Mouse (Mus musculus) limb, embryonic 14.5 days (tissue): ENCODE measurements around the gene Zfp367. TPM values are rescaled to one million over a fixed set of nuclear protein-coding genes. Genes with fewer than 3 reads are reported as not detected.

Experiments
- ATAC-seq: fragments of 200-750 bp; cut with Nextera tagmentation; 2 replicates; pipeline ENCODE4 v1.8.0; 2017; ENCODE audit warnings: low read depth, moderate number of reproducible peaks, moderate TSS enrichment; ENCODE audit not compliant: low FRiP score
- DNase-seq: peaks from one replicate; pipeline ENCODE4 v3.0.0-alpha.2; 2015; ENCODE audit warnings: low spot score
- H3K27ac ChIP-seq: fragments of 300-500 bp; sonication (generic); replicated peaks from 2 replicates; pipeline ENCODE4 v1.5.1; 2014; ENCODE audit warnings: low read depth, mild to moderate bottlenecking, low read length, moderate library complexity, mixed read lengths
- H3K27me3 ChIP-seq: fragments of 300-500 bp; sonication (generic); 2 replicates; pipeline ENCODE4 v1.6.1; 2014; ENCODE audit warnings: low read length, mixed read lengths; ENCODE audit not compliant: control insufficient read depth, insufficient read depth
- H3K36me3 ChIP-seq: fragments of 300-500 bp; sonication (generic); 2 replicates; pipeline ENCODE4 v1.6.1; 2014; ENCODE audit warnings: mild to moderate bottlenecking, low read length, moderate library complexity, mixed read lengths; ENCODE audit not compliant: control insufficient read depth, insufficient read depth
- H3K4me1 ChIP-seq: fragments of 300-500 bp; sonication (generic); 2 replicates; pipeline ENCODE4 v1.6.1; 2014; ENCODE audit warnings: antibody characterized with exemption, low read length, mixed read lengths; ENCODE audit not compliant: control insufficient read depth, insufficient read depth
- H3K4me2 ChIP-seq: fragments of 300-500 bp; sonication (generic); replicated peaks from 2 replicates; pipeline ENCODE4 v1.6.1; 2014; ENCODE audit warnings: low read depth, mild to moderate bottlenecking, low read length, moderate library complexity; ENCODE audit not compliant: severe bottlenecking
- H3K4me3 ChIP-seq: fragments of 300-500 bp; sonication (generic); replicated peaks from 2 replicates; pipeline ENCODE4 v1.5.1; 2014; ENCODE audit warnings: low read length
- H3K9ac ChIP-seq: fragments of 300-500 bp; sonication (generic); 2 replicates; pipeline ENCODE4 v1.6.1; 2014; ENCODE audit warnings: mild to moderate bottlenecking, low read depth, low read length, moderate library complexity; ENCODE audit not compliant: severe bottlenecking
- H3K9me3 ChIP-seq: fragments of 300-500 bp; sonication (generic); 2 replicates; pipeline ENCODE4 v1.6.1; 2016; ENCODE audit warnings: low read length; ENCODE audit not compliant: control insufficient read depth
- POLR2A ChIP-seq: fragments of 200-500 bp; IDR thresholded peaks from 2 replicates; pipeline ENCODE4 v1.8.0; 2012; ENCODE audit warnings: inconsistent platforms, mild to moderate bottlenecking, moderate library complexity, borderline replicate concordance; ENCODE audit not compliant: insufficient read depth, insufficient read length; ENCODE audit errors: extremely low read depth
- WGBS: fragments of 180-500 bp; shearing (Covaris S2); extraction: QIAGEN DNeasy Blood & Tissue Kit; methylation state at CpG from one replicate; pipeline ENCODE4 v1.1.7; 2014; 5-methylcytosine and 5-hydroxymethylcytosine counted together
- polyA plus RNA-seq, 2 experiments: library from polyadenylated mRNA; depleted of rRNA in 1 of 2; stranded (reverse) in 1 of 2; unstranded in 1 of 2; fragments of >200 nt; fragmentation: Nextera tagmentation in 1 of 2; extraction: Ambion mirVana in 1 of 2; gene quantifications; 2 replicates each; pipeline versions ENCODE4 v1.2.1 to v1.2.3; 2012 to 2014

Zfp367 gene
- polyA plus RNA-seq (2012; rRNA removed) = 14.2 and 17.2 TPM in 2 replicates
- 20.2 and 21.0 TPM in 2 replicates for polyA plus RNA-seq (2014; fragmentation: Nextera tagmentation; extraction: Ambion mirVana)

DNA sequence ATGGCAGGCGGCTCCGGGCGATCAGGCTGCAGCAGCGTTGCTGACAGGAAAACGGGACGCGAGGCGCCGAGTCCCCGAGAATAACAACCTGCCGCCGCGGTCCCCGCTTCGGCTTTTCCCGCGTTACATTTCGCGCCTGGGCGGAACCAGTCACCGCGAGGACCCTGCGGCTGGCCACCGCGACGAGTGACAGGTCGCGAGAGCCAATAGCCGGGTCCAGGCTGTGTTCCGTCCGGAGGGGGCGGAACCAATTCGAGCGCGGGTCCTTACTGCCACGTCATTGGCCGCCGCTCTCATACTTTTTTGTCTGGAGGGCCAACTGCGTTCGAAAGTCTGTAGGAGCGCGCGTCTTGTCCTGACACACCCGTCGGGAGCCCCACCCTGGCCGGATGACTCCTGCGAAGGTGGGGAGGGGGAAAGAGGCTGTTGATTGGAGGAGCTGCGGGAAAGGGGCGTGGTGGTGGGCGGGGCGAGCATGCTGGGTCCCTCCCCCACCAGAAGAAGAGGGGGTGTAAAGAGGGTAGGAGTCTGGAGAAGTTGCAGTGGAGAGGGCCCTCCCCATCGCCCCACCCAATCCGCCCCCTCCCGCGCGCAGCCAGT, at the start of gene Zfp367:
Gene Zfp367 (minus strand): TSS at position 120 of the 600 bp plus-strand sequence.
- ATAC-seq = peak; percentile 94
- no peaks in the 10 kb centered on the region for H3K9me3 ChIP-seq
- H3K4me2 ChIP-seq = peak within 1 kb of the TSS; percentile 85
- peak within 1 kb of the TSS; percentile 69 for H3K9ac ChIP-seq
- H3K27me3 ChIP-seq = no peaks in the 10 kb centered on the region
- H3K36me3 ChIP-seq = no peaks in the 10 kb centered on the region
- WGBS = under 1% methylated on average over 55 of the region's 56 CpGs
- peaks cover 17% of the 10 kb centered on the region for H3K4me1 ChIP-seq
- peak within 1 kb of the TSS; percentile 89 for H3K4me3 ChIP-seq
- H3K27ac ChIP-seq = peak within 1 kb of the TSS; percentile 85
- DNase-seq = peak; percentile 99
- 0 out of 2 replicates have a peak, but pooled peaks have one; percentile 48 for TF ChIP-seq POLR2A

DNA sequence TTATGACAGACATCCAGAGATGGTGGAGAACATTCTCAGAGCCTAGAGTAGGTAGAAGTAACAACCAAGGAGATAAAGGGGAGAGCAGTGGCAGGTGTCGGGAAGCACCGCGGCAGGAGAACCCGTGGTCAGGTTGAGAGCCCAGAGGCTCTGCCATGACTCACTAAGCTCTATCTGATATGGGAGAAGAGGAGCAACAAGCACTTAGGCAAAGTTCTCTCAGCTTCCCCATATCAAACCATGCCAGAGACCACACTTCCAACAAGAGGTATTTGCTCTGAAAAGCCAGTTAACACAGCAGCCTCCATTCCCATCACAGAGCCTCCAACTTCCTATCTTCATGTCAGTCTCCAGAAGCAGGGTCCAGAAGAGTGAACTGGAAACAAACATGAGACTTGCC, 47.9 kb upstream of the Zfp367 start:
- ATAC-seq (no peak), DNase-seq (no peak)
- Histone ChIP-seq H3K4me2 (no peak overlapping the region), H3K4me1 (no peaks in the 10 kb centered on the region), H3K9ac (no peak overlapping the region), H3K4me3 (no peak overlapping the region), H3K27me3 (no peaks in the 10 kb centered on the region), H3K36me3 (peaks cover 9% of the 10 kb centered on the region), H3K27ac (no peak overlapping the region), H3K9me3 (no peaks in the 10 kb centered on the region)
- 92% methylated on average over 4 of the region's 4 CpGs for WGBS
- no peak for TF ChIP-seq POLR2A

DNA sequence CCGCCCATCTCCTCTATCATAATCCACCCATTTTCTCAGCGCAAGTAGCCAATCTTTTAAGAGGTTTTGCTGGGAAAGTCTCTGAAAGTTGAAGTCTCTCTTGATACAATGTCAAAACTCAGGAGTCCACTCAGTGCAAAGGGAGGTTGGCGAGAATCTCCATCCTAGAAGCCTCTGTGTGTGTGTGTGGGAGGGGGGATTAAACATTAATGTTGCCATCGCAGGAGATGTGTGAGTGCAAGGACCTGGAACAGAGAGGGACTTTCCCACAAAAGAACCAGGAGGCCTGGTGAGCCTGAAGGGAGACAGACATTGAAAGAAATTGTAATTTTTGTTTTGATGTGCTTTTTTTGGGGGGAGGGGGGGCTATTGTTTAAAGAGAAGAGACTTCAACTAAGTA, 45.3 kb upstream of the Zfp367 start:
- Histone ChIP-seq H3K9ac (no peak overlapping the region), H3K4me3 (no peak overlapping the region), H3K27ac (no peak overlapping the region), H3K4me2 (no peak overlapping the region), H3K36me3 (peaks cover 9% of the 10 kb centered on the region), H3K9me3 (no peaks in the 10 kb centered on the region), H3K4me1 (no peaks in the 10 kb centered on the region), H3K27me3 (no peaks in the 10 kb centered on the region)
- no peak for ATAC-seq
- TF ChIP-seq POLR2A = no peak
- no peak for DNase-seq
- 91% methylated on average over 4 of the region's 4 CpGs for WGBS

DNA sequence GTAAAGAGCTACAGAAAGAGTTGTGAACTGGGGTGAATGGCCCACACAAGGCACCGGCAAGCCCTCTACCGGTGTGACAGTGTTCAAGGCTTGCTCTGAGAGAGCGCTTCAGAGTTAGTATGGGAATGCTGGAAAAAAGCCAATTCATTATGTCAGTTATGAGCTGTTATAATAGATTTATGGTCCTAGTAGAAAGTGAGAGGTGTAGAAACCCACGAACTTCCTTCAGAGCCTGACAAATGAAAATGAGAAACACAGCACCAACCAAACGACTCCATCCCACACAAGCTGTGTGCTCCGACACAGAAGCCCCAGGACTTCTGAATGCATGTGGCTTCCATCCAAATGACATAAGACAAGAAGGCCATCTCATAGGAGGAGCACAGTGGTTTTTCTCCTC, 44.9 kb upstream of the Zfp367 start:
- WGBS = 57% methylated on average over 6 of the region's 6 CpGs
- no peak overlapping the region for H3K27ac ChIP-seq
- H3K36me3 ChIP-seq = peaks cover 9% of the 10 kb centered on the region

DNA sequence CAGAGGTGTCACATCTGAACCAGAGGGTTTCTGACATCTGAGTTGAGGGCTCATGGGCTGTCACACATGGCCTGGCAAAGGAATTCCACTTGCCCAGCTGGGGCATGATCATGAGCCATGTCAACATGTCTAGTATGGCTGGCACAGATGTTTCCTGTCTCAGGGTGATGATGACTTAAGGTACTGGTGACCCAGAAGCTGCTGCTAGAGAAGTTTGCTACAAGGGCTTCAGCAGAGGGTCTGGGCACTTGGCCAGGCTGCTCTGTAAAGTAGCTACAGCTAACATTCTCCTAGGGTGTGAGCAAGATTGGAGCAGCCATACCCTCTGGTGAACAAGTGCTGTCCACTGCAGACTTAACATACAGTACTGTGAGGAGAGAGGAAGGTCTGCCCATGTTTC, 34.1 kb upstream of the Zfp367 start:
- Histone ChIP-seq H3K4me3 (no peak overlapping the region), H3K9me3 (no peaks in the 10 kb centered on the region), H3K4me1 (no peaks in the 10 kb centered on the region), H3K9ac (no peak overlapping the region), H3K27me3 (no peaks in the 10 kb centered on the region), H3K27ac (no peak overlapping the region), H3K36me3 (peaks cover 25% of the 10 kb centered on the region), H3K4me2 (no peak overlapping the region)
- no peak for DNase-seq
- no peak for TF ChIP-seq POLR2A
- ATAC-seq = no peak

More for the DNA sequence above, 44.9 kb upstream of the Zfp367 start:
- Histone ChIP-seq H3K9me3 (no peaks in the 10 kb centered on the region), H3K4me2 (no peak overlapping the region), H3K27me3 (no peaks in the 10 kb centered on the region), H3K4me3 (no peak overlapping the region), H3K9ac (no peak overlapping the region), H3K4me1 (no peaks in the 10 kb centered on the region)
- ATAC-seq (no peak), DNase-seq (no peak)
- no peak for TF ChIP-seq POLR2A

DNA sequence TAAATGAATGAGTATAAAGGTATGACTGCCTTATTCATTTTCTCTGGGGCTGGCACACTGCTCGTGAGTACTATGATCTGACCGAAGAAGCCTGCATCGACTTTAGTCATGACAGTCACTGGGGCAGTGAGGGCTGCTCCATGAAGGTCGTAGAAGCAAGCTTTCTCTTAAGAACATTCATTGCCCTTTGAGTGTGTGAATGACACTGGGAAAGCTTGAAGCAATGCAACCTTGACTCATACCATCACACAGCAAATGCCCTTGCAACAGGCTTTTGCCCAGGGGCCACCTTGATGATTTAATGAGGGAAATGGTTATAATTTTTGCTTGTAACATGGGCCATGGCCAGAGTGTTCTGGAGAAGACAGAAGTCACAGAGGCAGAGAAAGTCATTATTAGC, 33.5 kb upstream of the Zfp367 start:
- H3K27me3 ChIP-seq = no peaks in the 10 kb centered on the region
- ATAC-seq (no peak), DNase-seq (no peak)
- no peak overlapping the region for H3K27ac ChIP-seq
- H3K36me3 ChIP-seq = peaks cover 30% of the 10 kb centered on the region
- no peaks in the 10 kb centered on the region for H3K4me1 ChIP-seq
- 95% methylated on average over 4 of the region's 4 CpGs for WGBS
- TF ChIP-seq POLR2A = no peak
- H3K9me3 ChIP-seq = no peaks in the 10 kb centered on the region
- H3K4me2 ChIP-seq = no peak overlapping the region
- H3K9ac ChIP-seq = no peak overlapping the region
- H3K4me3 ChIP-seq = no peak overlapping the region
